Mouse (Mus musculus) embryo, embryonic 10.5 days (tissue): Measurements from ENCODE around the gene Vnn1.

Experiments used
- DNase-seq: peaks from one replicate; pipeline ENCODE4 v3.0.0-alpha.2; 2015; ENCODE audit warnings: low spot score

The Vnn1 gene

GRCm38 (mm10) chr10:23894601-23895349 lies at the start of gene Vnn1:
Vnn1 (plus strand) TSS chr10:23894688.
- DNase-seq: peak; percentile 28

GRCm38 (mm10) chr10:23851228-23851912 lies 43.1 kb upstream of the Vnn1 start, which contains the start of gene Vnn3:
Vnn3 (plus strand) TSS chr10:23851462.
- no peak for DNase-seq

GRCm38 (mm10) chr10:23852096-23852495 lies 42.4 kb upstream of the Vnn1 start:
- no peak for DNase-seq

- no peak for DNase-seq
Measured at GRCm38 (mm10) chr10:23864362-23865312, 29.9 kb upstream of the Vnn1 start.

- DNase-seq: no peak
Measured at GRCm38 (mm10) chr10:23880695-23881094, 13.8 kb upstream of the Vnn1 start.

- no peak for DNase-seq
Measured at GRCm38 (mm10) chr10:23884910-23885309, 9.6 kb upstream of the Vnn1 start.

- no peak for DNase-seq
Measured at GRCm38 (mm10) chr10:23886060-23886459, 8.4 kb upstream of the Vnn1 start.

- DNase-seq: no peak
Measured at GRCm38 (mm10) chr10:23892987-23893386, 1.5 kb upstream of the Vnn1 start.

GRCm38 (mm10) chr10:23895376-23895775 lies 888 bp downstream of the Vnn1 start:
- DNase-seq: no peak

GRCm38 (mm10) chr10:23901119-23901518 lies 6.6 kb downstream of the Vnn1 start:
- no peak for DNase-seq

- DNase-seq: no peak
Measured at GRCm38 (mm10) chr10:23905661-23906060, 11.2 kb downstream of the Vnn1 start.

- no peak for DNase-seq
Measured at GRCm38 (mm10) chr10:23920056-23920455, 25.6 kb downstream of the Vnn1 start, which contains the start of gene Taar1. Taar1 (plus strand) TSS chr10:23920356.

- DNase-seq: no peak
Measured at GRCm38 (mm10) chr10:23922468-23922867, 28.0 kb downstream of the Vnn1 start.

- DNase-seq: no peak
Measured at GRCm38 (mm10) chr10:23923941-23924340, 29.5 kb downstream of the Vnn1 start.

- DNase-seq: no peak
Measured at GRCm38 (mm10) chr10:23937613-23938012, 43.1 kb downstream of the Vnn1 start.

GRCm38 (mm10) chr10:23938312-23938711 lies 43.8 kb downstream of the Vnn1 start, which contains the start of gene Taar2:
Taar2 (plus strand) TSS chr10:23938572.
- DNase-seq: peak; percentile 4

GRCm38 (mm10) chr10:23942465-23942864 lies 48.0 kb downstream of the Vnn1 start:
- peak; percentile 30 for DNase-seq

- no peak for DNase-seq
Measured at GRCm38 (mm10) chr10:23948026-23948425, 53.5 kb downstream of the Vnn1 start.

GRCm38 (mm10) chr10:23949508-23950005 lies 55.1 kb downstream of the Vnn1 start, which contains the start of gene Taar3:
Taar3 (plus strand) TSS chr10:23949558.
- no peak for DNase-seq

- no peak for DNase-seq
Measured at GRCm38 (mm10) chr10:23951714-23952113, 57.2 kb downstream of the Vnn1 start.
